Mouse (Mus musculus): ENCODE measurements at regions not wholly inside any gene's neighbourhood (a gene's known extent, or its start where the extent isn't known, plus 50 kb on each side); places are given as distances from the start of the nearest gene placed in this dataset.

GRCm38 (mm10) chr1:167928060-167928467, 239.0 kb downstream of the Lmx1a start:
- TF ChIP-seq CTCF (IDR thresholded peaks at IDR 0.05; ENCODE audit: low read depth) (peak; percentile 25; the same call in 1 of the 2 replicates), EP300 (IDR thresholded peaks at IDR 0.05; ENCODE audit: low read depth) (no peak)
